Mouse (Mus musculus) small intestine, adult 2 months (tissue): ENCODE measurements around the gene Vps54.

Experiments used
- CTCF ChIP-seq: fragments of 200-500 bp; IDR thresholded peaks from 2 replicates; pipeline ENCODE4 v1.5.1; 2012; ENCODE audit warnings: low read depth, mild to moderate bottlenecking, control low read depth, inconsistent platforms, low read length, moderate library complexity, mixed read lengths; ENCODE audit not compliant: insufficient replicate concordance, insufficient read length; ENCODE audit errors: extremely low read depth
- POLR2A ChIP-seq: fragments of 200-500 bp; IDR thresholded peaks from 2 replicates; pipeline ENCODE4 v1.6.1; 2012; ENCODE audit warnings: low read depth, mild to moderate bottlenecking, control low read depth, inconsistent platforms, low read length, moderate library complexity

- TF ChIP-seq CTCF (no peak), POLR2A (no peak)
These were observed 37.1 kb downstream of the Vps54 start for GRCm38 (mm10) chr11:21276151-21276550.
